Mouse (Mus musculus) c-Kit-positive CD71-negative TER-119-negative erythroid progenitor cells, embryonic 14.5 days (primary cell): ENCODE data around the gene Map2k4.

Experiments
- DNase-seq: peaks from one replicate; pipeline ENCODE4 v3.0.0-alpha.2; 2013; ENCODE audit warnings: low read depth

Gene Map2k4

DNA sequence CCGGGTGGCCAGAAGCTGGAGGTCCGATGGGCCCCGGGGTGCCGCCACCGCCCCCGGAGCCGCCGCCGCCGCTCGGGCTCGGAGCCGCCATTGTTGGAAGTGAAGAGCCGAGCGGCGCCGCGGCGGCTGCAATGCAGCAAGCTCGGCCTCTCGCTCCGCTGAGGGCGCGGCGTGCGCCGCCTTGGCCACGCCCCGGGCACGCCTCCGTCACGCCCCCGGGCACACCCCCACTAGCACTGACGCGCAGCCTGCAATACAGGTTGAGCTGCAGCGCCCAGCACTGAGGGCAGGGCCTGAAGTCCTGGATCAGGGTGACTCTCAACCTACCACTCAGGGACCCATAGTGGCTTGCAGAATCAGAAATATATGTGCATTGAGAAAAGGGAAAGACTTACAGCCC, at the start of gene Map2k4:
TSS of gene Map2k4 (minus strand) at position 144 of the 400 bp plus-strand sequence.
- peak; percentile 78 for DNase-seq

DNA sequence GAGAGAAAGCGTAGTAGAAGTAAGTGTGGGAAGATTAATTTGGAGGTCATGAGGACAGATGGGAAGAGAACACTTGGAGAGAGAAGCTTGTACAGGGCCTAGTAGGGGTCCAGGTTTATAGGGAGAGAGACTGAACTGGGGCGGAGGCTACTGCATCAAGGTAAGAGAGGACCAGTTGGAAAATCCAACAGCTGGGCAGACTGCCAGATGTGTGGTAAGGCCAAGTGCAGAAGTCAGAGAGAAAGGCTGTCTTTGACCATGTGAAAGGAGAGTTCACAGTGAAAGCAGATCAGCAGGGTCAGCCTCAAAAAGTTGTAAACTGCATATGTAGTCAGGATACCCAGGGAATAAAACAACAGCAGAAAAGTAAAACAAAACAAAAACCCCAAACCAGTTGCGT, 36.5 kb upstream of the Map2k4 start:
- DNase-seq, result no peak

DNA sequence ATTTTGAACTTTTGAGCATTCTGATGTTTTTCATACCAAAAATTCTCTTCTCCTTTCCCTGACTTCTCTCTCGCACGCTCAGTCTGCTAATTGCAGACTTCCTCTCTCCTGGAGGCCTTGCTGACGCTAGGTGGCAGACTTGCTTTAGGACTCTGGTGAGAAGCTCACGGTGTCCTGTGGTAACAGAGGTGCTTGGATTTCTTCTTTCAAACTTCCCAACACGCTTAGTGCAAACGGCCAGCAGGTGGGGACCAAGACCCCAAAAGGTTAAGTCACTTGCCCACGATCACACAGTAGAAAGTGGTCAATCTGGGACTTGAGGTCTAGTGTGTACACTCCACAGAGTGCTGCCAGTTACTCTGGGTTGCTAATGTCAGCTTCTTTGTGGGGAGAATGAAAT, 32.8 kb upstream of the Map2k4 start:
- DNase-seq, result peak; percentile 59

DNA sequence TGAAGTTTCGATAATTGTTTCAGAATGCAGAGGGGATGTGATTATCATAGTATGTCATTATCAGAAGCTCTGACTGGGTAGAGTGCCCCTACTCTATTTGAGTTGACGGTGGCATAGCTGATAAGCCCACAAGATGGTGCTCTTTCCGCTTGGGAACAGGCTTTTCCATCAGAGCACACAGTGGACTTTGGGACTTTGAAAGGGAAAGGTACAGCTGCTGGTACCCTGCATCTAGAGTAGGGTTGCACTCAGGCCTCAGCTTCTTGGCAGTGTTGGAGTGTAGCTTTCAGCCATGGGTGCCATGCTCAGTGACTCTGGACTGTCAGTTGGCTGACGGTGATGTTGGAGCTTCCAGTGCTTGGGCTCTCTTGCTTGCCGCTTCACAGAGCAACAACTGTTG, 32.2 kb upstream of the Map2k4 start:
- DNase-seq, result no peak

DNA sequence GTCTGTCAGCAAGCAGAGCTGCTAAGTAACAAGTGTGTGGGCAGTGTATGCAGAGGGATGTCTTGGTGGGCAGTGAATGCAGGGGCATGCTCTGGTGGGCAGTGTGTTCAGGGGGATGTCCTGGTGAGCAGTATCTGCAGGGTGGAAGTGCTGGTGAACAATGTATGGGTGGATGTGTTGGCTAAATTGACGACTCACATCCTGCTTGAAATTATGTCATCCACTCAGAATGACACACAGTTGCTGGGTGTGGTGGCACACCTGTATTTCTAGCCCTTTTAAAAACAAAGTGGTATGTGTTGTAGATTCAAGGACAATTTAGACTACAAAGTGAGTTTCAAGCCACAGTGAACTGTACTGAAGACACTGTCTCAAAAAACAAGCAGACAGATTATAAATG, 30.1 kb upstream of the Map2k4 start:
- no peak for DNase-seq

DNA sequence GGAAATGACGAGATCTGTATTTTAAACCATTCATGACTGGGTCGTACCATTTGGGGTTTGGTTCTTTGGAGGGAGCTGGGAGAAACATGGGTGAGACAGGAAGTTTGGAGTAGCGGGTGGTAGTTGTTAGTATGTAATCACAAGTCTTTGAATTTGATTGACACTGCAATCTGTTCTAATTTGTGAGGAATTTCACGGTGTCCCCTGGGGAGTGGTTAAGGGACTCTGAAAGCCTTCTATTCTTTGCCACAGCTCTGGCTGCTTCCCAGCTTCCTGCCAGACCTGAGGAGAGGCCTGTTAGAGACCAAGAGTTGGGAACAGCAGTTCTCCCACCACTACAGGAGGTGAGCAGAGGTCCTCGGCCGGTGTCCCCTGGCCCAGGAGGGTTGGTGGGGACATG, 28.1 kb upstream of the Map2k4 start:
- DNase-seq, result no peak

DNA sequence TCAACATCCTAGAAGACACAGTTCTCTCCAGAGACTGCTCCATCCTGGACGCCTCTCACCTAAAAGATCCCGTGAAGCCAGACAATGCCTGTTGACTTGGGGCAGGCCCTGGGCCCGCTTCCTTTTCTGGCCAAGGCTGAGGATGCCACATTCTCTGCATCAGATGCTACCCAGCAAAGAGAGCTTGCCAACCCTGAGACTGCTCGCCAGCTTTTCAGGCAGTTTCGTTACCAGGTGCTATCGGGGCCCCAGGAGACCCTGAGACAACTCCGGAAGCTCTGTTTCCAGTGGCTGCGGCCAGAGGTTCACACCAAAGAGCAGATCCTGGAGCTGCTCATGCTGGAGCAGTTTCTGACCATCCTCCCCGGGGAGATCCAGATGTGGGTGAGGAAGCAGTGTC, 26.3 kb upstream of the Map2k4 start:
- no peak for DNase-seq

DNA sequence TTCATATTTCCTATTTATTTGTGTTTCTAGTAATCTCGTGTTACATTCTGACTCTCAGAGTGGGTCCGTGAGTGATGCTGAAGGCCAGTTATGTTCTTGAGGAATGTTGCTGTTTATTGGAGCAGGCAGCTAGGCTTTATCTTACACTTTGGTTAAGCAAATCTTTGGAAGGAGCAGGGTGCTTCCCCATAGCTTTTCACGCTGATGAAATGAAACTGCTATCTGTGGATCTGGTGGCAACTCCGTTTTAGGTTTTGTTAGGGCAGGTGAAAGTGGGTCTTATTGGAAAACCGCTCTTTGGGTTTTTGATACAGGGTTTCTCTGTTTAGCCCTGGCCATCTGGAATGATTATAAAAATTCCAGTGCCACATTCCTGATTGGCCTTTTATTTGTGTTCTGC, 24.0 kb upstream of the Map2k4 start:
- DNase-seq, result no peak

DNA sequence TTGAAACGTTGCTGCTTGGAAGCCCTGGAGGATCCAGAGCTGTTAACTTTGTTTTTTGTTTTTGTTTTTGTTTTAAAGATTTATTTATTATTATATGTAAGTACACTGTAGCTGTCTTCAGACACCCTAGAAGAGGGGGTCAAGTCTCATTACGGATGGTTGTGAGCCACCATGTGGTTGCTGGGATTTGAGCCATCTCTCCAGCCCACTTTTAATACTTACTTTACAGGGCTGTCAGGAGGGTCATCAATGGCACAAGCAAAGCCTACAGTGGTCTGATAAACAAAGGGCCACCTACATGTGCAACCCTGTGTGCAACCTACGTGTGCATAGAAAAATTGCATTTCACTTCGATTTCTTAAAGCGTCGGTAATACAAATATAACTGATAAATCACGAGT, 19.5 kb upstream of the Map2k4 start:
- DNase-seq, result no peak

DNA sequence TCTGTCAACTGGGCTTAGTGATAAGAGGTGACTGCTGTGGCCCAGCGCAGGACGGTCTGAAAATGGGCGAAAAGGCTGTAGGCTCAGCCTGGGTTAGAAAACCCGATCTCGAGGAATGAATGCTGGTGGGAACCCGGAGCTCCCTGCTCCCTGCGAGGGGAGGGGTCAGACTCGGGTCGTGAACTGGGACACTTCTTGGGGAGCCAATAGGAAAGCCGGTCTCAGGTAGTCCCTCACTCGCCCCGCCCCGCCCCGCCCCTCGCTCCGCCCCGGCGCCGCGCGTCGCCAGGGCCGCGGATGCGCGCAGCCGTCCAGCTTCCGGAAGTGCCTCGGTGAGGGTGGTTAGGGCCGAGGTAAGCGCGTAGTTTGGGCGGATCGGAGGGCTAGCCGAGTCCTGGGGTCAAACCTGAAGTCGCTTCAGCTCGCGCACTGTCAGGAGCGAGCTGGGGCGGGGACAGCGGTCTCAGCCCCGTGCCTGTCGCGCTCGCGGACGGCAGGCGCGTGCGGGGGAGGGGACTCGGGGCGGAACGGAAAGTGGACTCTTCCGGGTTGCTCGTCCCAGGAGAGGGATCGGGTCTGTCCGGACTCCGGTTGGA, 18.9 kb upstream of the Map2k4 start, which contains the start of gene Zkscan6:
TSS of gene Zkscan6 (plus strand) at position 267 of the 596 bp plus-strand sequence.
- peak; percentile 88 for DNase-seq

DNA sequence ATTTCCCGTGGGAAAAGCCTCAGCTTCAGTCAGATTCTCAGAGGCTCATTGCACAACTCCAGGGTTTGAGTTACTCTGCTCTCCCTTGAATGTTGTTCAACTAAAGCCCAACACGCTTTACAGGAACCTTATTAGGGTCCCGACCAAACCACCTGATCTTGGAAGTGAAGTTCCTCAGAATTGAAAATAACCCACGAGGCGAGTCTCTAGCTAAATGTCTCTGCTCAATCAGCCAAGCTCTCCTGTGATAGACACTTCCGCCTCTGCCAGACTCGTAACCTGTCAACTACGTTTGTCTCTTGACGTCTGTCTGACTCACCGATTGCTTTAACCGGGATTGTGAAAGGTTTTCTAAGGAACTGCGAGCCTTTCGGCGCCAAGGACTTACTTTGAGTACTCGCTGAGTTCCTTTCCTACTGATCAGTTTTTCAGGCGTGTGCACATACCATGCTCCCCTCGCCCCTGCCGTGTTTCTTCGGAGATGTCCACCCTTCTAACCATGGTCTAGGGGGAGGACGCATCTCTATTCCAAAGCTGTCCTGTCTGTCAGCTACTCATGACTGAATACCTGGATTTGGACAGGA, 18.3 kb upstream of the Map2k4 start:
- peak; percentile 66 for DNase-seq

DNA sequence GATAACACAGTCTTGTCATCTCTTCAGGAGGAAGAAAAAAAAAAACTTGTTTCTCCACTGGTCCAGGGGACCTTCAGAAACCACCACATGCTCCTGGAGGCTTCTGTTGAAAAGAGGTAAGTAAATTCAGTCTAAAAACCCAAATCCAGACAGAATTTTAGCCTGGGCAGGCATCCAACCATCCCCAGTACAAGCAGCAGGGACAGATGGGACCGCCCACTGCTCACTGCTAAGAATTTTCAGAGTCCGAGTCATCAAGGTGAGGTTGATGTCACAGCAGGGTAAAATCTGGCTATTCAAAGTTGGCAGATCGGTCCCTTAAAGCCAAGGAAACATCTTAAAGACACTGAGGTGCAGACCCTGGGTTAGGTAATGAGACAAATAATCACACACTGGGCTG, 13.8 kb upstream of the Map2k4 start:
- DNase-seq, result no peak

DNA sequence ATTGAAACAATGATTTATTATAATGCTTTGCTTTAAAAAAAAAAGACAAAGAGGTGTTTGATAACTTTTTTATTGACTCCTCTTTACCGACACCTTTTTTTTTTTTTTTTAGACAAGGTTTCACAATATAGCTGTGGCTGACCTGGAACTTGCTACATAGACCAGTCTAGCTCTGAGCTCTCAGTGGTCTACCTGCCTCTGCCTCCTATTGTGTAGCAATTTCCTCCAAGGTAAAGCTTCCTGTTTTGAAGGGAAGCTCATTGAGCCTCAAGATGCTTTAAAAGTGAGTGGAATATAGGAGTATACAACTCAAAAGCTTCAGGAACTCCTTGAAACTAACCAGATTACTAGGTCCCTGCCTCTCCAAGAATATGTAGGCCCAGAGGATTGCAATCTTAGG, 7.8 kb upstream of the Map2k4 start:
- no peak for DNase-seq

DNA sequence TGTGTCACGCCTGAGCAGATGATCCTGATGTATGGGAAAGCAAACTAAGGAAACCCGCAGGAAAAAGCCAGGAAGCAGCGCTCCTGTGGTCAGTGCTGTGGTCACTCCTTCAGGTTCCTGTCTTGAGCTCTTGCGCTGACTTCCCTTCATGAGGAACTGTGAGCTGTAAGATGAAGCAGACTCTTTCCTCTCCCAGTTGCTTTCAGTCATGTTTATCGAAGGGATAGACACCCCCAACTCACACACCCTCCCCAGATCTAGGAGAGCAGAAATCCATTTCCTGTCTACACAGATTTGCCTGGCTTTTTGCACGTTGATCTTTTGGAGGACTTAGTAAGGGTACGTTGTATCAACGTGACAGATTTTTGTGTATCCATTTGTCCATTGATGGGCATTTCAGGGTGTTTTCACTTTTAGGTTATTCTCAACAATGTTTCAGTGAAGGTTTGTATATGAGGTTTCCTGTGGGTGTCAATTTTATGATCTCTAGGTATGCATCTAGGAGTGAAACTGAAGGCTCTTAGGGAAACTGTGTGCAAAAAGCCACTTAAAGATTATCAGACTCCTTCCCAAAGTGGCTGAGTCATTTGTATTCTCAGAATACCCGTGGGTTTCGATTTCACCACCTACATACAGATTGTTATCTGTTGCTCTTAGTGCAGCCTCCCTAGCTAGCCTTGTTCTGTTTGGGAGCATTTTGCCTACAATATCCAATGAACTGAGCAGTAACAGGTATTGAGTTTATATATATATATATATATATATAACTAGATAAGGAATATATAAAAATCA, 6.5 kb upstream of the Map2k4 start:
- no peak for DNase-seq

DNA sequence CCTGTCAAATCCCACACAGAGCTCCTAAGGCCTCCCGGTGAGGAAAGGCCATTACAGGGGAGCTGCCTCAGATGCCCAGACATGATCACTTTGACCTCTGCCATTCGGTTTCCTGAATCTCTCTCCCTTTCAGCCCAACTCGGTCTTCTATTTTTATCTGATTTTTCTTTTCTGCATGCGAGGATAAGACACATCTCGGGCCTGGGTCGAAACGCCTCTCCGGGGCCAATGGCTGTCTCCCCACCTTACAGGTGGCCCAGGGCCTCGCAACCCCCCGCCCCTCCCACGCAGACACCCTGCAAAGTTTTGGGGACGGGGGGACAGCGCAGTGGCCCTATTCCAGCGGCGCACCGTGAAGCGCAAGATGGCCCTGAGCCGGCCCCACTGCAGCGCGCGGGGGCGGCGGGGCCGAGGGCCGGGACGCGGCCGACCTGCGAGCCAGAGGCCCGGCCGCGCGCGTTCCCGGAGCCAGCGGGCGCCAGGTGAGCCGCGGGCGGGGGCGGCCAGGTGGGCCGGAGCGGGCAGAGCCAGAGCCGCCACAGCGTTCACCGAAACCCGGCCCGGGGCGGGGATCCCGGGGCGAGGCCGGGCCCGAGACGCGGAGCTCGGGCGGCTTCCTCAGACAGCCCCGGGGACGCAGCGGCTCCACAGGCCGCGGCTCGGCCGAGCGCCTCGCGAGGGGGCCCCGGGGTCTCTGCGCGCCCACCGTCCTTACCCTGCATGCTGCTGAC, 511 bp downstream of the Map2k4 start:
- DNase-seq, result no peak

DNA sequence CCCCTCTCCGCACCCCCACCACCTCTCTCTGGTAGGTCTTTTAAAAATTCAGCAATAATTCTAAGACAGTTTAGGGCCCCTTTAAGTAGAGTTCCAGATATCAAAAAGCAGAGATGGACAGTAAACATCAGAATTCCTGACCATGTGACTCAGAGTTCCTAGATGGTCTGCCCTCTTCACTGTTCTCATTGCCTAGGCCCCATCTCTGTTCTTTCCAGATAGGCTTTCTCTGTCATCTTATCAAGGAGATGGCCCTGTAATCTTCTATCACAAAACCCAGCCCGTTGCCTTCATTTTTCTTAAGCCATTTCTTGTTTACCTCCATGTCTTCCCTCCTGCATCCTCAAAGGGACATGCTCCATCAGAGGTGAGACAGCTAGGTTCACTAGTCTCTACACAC, 1.9 kb downstream of the Map2k4 start:
- DNase-seq, result no peak

DNA sequence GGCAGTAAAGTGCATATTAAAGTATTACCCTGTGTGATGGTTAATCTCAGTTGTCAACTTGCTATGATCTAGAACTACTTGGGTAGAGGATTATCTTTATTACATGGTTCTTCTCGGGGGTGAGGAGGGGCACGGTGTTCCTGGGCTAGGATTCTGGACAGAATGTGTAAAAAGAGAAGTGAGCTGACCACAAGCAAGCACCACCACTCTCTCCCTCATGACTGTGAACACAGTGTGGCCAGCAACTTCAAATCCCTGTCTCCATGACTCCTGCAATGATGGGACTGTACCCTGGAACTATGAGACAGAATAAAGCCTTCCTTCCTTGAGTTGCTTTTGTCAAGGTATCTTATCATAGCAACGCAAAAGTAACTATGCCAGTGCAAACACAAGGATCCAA, 6.5 kb downstream of the Map2k4 start:
- no peak for DNase-seq

DNA sequence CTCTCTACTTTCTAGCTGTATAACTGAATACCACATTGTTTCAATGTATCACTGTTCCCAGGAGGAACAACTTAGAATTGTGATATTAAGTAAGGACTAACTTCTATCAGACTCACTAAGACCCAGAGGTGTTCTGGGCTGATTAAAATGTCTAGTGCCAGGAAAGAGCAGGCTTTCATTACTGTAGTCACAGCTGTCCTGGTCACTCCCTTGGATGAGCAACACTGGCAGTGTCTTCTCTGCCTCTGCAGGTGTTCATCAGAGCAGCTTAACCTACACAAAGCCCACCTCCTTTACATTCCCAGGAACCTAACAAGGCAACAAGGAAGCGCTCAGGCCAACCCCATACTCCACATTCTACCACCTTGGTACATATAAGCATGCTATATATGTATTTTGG, 8.5 kb downstream of the Map2k4 start:
- DNase-seq, result no peak

DNA sequence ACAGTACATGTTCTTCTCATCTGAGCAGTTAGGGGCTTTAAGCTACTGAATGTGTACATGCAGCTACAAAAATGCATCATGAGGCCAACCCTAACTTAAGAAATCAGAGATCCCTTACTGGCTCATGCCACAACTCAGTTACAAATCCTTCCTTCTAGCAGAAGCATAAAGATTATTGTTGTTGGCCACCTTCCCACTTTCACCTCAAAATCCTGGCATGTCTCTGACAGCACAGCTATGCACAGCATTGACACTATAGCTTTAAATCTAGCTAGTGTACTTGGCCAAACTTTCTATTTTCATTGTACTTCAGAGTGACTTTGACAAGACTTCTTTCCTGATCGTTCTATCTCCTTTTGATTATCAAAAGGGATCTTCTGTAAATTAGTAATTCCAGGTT, 9.0 kb downstream of the Map2k4 start:
- no peak for DNase-seq

DNA sequence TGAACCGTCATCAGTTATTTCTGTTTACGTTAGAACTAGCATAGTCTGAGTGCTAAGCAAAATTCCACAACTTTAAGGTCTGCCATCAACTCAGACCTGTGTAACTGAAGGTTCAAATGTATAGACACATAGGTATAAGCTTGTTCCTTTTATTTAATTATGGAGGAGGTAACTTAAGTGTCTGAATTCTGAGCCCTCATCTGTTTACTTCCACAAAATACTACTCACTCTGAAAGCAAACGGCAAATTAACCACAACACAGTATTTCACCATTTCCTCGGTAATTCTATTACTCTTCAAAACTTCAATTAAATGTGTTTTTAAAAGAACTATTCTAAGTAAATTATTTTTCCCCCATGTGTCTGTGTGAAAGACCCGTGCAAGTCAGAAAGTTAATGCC, 10.3 kb downstream of the Map2k4 start:
- no peak for DNase-seq

DNA sequence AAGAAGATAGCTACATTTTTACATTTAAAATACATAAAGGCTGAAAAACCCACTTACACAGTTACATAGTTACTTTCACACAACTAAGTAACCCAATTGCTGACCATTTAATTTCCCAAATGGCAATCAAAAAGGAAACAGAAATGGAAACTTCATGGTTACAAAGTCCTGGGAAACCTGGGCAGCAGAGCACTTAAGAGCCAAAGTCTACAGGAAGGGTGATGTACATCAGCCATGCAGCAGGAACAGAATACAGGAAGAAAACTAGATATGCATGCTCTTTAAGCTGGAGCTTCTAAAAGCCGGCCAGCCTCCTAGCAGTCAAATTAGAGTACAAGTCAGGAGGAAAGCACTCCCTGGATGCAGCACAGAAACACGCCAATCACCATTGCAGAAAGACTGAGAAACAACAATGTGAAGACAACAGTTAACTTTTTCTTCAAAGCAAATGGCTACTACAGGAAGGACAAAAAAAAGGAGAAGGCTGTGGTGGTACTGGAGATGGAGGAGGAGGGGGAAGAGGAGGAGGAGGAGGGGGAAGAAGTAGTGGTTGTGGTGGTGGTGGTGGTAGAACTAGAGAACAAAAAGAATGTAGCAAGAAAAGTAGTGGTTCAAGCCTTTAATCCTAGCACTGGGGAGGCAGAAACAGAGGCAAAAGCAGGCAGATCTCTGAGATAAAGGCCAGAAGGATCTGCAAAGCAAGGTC, 11.0 kb downstream of the Map2k4 start:
- DNase-seq, result no peak

DNA sequence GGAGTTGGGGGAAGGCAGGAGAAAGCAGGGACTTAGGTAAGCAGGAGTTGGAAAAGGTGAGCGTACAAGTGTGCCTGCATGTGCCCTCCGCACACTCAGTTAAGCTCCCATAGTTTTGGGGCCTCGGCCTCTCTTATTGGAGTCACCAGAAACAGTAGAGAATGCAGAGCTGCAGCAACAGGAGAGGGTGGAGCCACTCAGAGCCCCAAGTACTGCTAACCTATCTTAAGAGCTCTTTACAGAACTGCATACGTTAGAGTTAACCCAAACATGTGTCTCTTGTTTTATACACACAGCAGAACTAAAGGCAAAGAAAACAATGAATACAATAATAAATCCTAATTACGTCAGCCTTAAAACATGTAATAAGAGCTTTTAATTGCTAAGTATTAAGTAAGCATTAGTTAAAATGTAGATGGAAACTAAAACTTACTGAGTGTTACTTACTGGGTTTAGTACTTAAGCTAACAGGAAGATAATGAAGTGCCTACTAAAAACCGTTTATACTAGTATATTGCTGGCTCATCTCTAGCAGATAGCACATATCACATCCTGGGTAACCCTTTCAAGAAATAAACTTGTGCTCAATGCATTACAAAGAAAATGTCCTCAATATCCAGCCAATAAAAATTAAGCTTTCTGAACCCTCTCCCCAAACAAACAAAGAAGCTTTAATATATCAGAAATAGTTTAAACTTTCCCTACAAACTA, 14.0 kb downstream of the Map2k4 start:
- DNase-seq, result no peak
